Mouse (Mus musculus): ENCODE results near the gene Onecut1.

The Onecut1 gene

GRCm38 (mm10) chr9:74911430-74911829, 49.7 kb downstream of the Onecut1 start:
- no peak for DNase-seq (ENCODE audit: low spot score in 2 of 2)

- DNase-seq (ENCODE audit: low spot score in 2 of 2), result no peak
Observed at GRCm38 (mm10) chr9:74911919-74912318, 50.2 kb downstream of the Onecut1 start.

- DNase-seq (ENCODE audit: low spot score in 2 of 2), result no peak
Observed at GRCm38 (mm10) chr9:74912619-74913376, 51.1 kb downstream of the Onecut1 start.

GRCm38 (mm10) chr9:74915611-74916010, 53.9 kb downstream of the Onecut1 start:
- DNase-seq (ENCODE audit: low spot score in 2 of 2), result no peak

GRCm38 (mm10) chr9:74920450-74920849, 58.7 kb downstream of the Onecut1 start:
- DNase-seq (ENCODE audit: low spot score in 2 of 2), result no peak

GRCm38 (mm10) chr9:74921422-74921821, 59.7 kb downstream of the Onecut1 start:
- DNase-seq (ENCODE audit: low spot score in 2 of 2), result no peak

- no peak for DNase-seq (ENCODE audit: low spot score in 2 of 2)
Observed at GRCm38 (mm10) chr9:74922884-74923283, 61.2 kb downstream of the Onecut1 start.

- DNase-seq (ENCODE audit: low spot score in 2 of 2), result no peak
Observed at GRCm38 (mm10) chr9:74923291-74923977, 61.7 kb downstream of the Onecut1 start.

- DNase-seq (ENCODE audit: low spot score in 2 of 2), result no peak
Observed at GRCm38 (mm10) chr9:74925220-74925769, 63.6 kb downstream of the Onecut1 start.

- no peak for DNase-seq (ENCODE audit: low spot score in 2 of 2)
Observed at GRCm38 (mm10) chr9:74929981-74930423, 68.3 kb downstream of the Onecut1 start.

GRCm38 (mm10) chr9:74930653-74931052, 68.9 kb downstream of the Onecut1 start:
- DNase-seq (ENCODE audit: low spot score in 2 of 2), result no peak

GRCm38 (mm10) chr9:74935289-74935688, 73.6 kb downstream of the Onecut1 start:
- DNase-seq (ENCODE audit: low spot score in 2 of 2), result peak in 1 of 2 experiments; percentile 13

GRCm38 (mm10) chr9:74937761-74938160, 76.0 kb downstream of the Onecut1 start:
- DNase-seq (ENCODE audit: low spot score in 2 of 2), result no peak

GRCm38 (mm10) chr9:74938670-74939534, 77.2 kb downstream of the Onecut1 start:
- peak; percentile 21 to 26 for DNase-seq (ENCODE audit: low spot score in 2 of 2)
